Mouse (Mus musculus) cortical plate, adult 2 months (tissue): Measurements from ENCODE around the gene Rab42. TPM values are rescaled to one million over a fixed set of nuclear protein-coding genes. Genes with fewer than 3 reads are reported as not detected.

Source experiments
- H3K27ac ChIP-seq: fragments of 200-500 bp; 2 replicates; pipeline ENCODE4 v1.5.1; 2012; ENCODE audit warnings: low read length, control low read depth, inconsistent platforms; ENCODE audit not compliant: insufficient read depth
- H3K4me1 ChIP-seq: fragments of 200-500 bp; 2 replicates; pipeline ENCODE4 v1.6.1; 2011; ENCODE audit warnings: low read length; ENCODE audit not compliant: control insufficient read depth, insufficient read depth
- H3K4me3 ChIP-seq: fragments of 200-500 bp; 2 replicates; pipeline ENCODE4 v1.5.1; 2011; ENCODE audit warnings: mild to moderate bottlenecking, low read length, control low read depth; ENCODE audit not compliant: insufficient read depth
- CTCF ChIP-seq: fragments of 200-500 bp; IDR thresholded peaks from 2 replicates; pipeline ENCODE4 v1.5.1; 2011; ENCODE audit warnings: mild to moderate bottlenecking, control low read depth, low read length; ENCODE audit not compliant: insufficient read depth; ENCODE audit errors: extremely low read depth
- POLR2A ChIP-seq: fragments of 200-500 bp; IDR thresholded peaks from 2 replicates; pipeline ENCODE4 v1.6.1; 2011; ENCODE audit warnings: mild to moderate bottlenecking, low read length, control low read depth; ENCODE audit not compliant: insufficient read depth; ENCODE audit errors: extremely low read depth
- polyA plus RNA-seq: library from polyadenylated mRNA; depleted of rRNA; stranded (reverse); fragments of >200 nt; gene quantifications from 2 replicates; pipeline ENCODE4 v1.2.3, GENCODE M21; 2012; rRNA removed

Gene Rab42
- polyA plus RNA-seq, result 3.8 and 5.3 TPM in 2 replicates

DNA sequence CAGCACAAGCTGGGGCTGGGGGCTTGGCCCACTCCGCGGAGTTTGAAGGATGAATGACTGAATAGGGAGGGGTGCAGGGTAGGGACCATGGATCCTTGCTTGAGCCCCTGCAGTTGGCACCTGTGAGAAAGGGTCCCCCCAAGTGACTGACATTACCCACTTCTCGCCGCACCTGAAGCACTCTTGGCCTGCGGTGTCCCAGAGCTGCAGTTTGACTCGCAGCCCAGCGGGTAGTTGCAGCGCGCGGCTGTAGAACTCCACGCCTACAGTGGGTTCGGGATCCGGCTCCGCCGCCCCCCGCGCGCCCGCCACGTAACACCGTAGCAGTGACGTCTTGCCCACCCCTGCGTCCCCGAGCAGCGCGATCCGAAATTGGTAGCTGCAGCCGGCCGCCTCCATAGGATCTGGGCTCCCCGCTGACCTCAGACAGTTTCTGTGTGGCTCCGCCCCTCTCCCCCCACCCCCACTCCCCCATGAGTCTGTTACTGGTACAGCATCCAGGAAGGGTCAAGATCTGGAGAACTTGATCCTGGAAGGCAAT, at the start of gene Rab42:
Rab42 (minus strand) TSS at position 447 of the 541 bp plus-strand sequence.
- H3K27ac ChIP-seq, result peak within 1 kb of the TSS; percentile 19; the same call in 1 of the 2 replicates

DNA sequence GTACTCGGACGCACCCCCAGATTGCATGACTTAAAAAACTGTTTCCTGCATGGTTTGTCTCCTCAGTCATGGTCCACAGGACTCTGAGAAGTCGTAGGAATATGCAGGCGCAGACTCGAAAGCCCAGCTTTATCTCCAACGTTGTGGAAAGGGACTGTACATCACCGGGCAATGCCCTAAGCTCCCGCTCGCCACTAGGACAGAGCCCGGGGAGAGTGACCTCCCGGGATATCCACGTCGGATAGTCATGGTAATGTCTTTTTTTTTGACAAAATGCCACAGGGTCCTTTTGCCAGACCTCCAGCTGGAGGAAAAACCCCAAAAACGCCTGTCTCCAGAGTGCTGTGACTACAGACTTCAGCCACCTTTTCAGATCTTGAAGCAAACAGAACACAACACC, 49.6 kb upstream of the Rab42 start:
- peaks cover 1% of the 10 kb centered on the region; the same call in 1 of the 2 replicates for H3K4me1 ChIP-seq
- TF ChIP-seq CTCF (no peak), POLR2A (no peak)
- no peak overlapping the region for H3K27ac ChIP-seq
- H3K4me3 ChIP-seq, result peak overlapping the region; percentile 53

More for the DNA sequence above, at the start of gene Rab42:
- Histone ChIP-seq H3K4me1 (no peaks in the 10 kb centered on the region; the same call in 1 of the 2 replicates), H3K4me3 (peak within 1 kb of the TSS; percentile 51)
- TF ChIP-seq CTCF, result no peak
- TF ChIP-seq POLR2A, result no peak; the same call in 1 of the 2 replicates

DNA sequence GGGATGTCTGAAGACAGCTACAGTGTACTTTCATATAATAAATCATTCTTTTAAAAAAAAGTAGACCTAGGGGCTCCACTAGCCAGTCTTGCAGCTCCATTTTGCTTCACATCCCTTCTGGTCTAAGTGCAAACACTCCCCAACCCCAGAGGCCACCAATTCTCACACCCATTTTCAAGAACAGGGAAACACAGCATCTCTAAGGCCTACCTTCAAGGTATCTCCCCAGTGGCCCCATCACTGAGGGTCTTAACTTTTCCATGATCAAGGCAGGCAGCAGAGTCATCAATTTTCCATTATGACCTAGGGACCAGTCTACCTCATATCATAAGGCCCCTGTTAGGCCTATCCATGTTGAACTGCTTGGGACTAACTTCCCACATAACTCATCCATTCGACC, 48.2 kb upstream of the Rab42 start:
- Histone ChIP-seq H3K27ac (no peak overlapping the region), H3K4me1 (peaks cover 1% of the 10 kb centered on the region; the same call in 1 of the 2 replicates), H3K4me3 (no peak overlapping the region)
- no peak for TF ChIP-seq POLR2A
- TF ChIP-seq CTCF, result no peak

DNA sequence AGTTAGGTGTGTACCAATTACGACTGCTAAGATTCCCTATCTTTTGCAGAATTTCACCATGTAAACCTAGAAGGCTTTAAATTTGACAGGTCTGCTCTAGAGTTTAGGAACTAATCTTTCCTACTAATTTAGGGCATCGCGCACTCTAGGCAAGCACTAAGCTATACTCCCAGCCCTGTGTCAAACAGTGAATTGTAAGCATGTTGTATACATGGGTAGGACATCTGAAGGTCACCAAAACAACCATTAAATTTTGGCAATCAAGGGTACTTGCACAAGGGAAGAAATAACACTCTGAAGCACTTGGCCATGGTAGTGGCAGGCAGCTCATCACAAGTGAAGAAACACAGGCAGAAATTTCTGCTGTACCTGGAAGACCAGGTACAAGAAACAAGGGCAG, 47.7 kb upstream of the Rab42 start:
- peaks cover 1% of the 10 kb centered on the region; the same call in 1 of the 2 replicates for H3K4me1 ChIP-seq
- TF ChIP-seq POLR2A, result no peak
- no peak for TF ChIP-seq CTCF
- H3K4me3 ChIP-seq, result no peak overlapping the region
- H3K27ac ChIP-seq, result no peak overlapping the region

DNA sequence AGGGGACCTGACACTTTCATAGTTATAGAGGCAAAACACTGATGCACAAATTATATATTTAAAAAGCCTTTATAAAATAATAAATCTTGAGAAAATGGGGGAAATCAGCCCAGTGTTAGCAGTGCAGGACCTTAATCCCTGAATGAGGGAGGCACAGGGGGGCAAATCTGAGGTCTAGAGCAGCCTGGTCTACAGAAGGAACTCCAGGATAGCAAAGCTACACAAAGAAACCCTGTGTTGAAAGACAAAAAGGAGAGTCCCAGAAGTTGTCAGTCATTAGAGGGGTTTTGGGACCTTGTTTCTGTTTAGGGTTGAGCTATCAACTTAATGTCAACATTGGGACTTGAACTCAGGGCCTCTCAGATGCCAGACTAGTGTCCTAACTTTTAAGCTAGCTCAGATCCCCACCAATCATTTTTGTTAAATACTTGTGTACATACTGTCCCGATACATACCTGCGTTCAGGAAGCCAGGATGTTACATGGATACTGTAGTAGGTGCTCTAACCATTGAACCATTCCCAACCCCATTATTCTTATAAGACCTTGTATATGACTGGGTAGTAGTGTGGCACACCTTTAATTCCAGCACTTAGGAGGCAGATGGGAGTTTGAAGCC, 47.0 kb upstream of the Rab42 start:
- H3K4me1 ChIP-seq, result peaks cover 1% of the 10 kb centered on the region; the same call in 1 of the 2 replicates
- no peak overlapping the region for H3K4me3 ChIP-seq
- TF ChIP-seq POLR2A (no peak), CTCF (no peak)
- no peak overlapping the region for H3K27ac ChIP-seq

DNA sequence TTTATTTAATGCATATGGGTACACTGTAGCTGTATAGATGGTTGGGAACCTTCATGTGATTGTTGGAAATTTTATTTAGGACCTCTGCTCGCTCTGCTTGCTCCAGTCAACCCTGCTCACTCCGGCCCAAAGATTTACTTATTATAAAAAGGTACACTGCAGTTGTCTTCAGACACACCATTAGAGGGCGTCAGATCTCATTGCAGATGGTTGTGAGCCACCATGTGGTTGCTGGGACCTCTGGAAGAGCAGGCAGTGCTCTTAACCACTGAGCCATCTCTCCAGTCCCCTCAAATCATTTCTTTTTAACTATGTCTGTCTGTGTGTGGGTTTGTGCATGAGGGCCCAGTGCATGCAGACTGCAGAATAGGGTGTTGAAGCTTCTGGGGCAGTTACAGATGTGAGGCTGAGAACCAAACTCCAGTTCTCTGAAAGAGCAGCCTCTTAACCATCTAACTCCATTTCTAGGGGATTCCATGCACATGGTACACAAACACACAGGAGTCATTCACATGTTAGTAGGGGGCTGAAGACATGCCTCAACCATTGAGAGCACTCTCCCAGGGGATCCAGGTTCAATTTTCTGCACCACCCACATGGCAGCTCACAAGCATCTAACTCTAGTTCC, 46.4 kb upstream of the Rab42 start:
- peaks cover 1% of the 10 kb centered on the region; the same call in 1 of the 2 replicates for H3K4me1 ChIP-seq
- TF ChIP-seq CTCF (0 out of 2 replicates have a peak, but pooled peaks have one; percentile 4), POLR2A (no peak)
- H3K27ac ChIP-seq, result no peak overlapping the region
- H3K4me3 ChIP-seq, result no peak overlapping the region

DNA sequence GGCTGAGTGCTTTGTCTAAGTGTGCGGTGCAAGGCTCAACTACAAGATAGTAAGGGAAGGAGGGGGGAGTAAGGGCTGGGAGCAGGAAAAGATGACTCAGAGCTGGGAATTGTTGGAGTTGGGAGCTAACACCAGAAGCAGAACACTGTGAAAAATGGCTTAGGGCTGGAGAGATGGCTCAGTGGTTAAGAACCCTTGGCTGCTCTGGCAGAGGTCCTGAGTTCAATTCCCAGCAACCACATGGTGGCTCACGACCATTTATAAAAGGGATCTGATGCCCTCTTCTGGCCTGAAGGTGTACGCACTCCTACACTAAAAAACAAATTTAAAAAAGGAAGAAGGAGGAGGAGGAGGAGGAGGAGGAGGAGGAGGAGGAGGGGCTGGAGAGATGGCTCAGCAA, 43.5 kb upstream of the Rab42 start:
- Histone ChIP-seq H3K27ac (no peak overlapping the region), H3K4me3 (no peak overlapping the region), H3K4me1 (peaks cover under 1% of the 10 kb centered on the region; the same call in 1 of the 2 replicates)
- TF ChIP-seq POLR2A, result no peak
- no peak for TF ChIP-seq CTCF

DNA sequence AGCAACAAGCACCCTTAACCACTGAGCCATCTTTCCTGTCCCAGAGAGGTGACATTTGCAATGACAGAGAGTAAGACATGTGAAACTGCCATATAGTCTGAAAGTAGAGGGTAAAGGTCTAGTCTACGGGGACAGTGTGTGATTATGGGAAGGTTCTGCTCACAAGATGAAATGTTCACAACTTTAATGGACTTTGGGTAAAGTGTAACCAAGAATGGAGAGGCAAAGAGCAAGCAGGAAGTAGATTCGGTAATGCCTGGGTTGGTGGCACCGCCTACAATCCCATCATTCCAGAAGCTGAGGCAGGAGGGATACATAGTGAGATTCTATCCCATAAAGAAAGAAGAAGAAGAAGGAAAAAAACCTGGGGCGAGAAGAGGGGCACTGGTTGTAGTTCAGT, 43.1 kb upstream of the Rab42 start:
- TF ChIP-seq POLR2A, result no peak
- no peak for TF ChIP-seq CTCF

DNA sequence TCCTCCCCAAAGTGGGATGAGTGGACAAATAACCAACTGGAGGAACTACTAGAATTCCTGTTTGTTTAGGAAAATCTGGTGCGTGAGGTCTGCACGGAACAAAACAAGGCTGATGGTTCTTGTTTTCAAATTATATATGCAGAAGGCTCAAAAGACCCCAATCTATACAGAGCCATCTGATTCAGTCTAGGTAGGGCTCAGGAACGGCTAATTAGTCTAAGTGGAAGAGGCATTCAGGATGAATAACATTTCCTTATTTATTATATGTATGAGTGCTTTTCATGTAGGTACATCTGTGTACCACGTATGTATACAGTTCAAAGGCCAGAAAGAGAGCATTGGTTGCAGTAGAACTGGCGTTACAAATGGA, 42.6 kb upstream of the Rab42 start:
- H3K27ac ChIP-seq, result no peak overlapping the region
- H3K4me3 ChIP-seq, result peak overlapping the region; percentile 62
- no peaks in the 10 kb centered on the region for H3K4me1 ChIP-seq
- TF ChIP-seq CTCF (no peak), POLR2A (no peak)

More for the DNA sequence above, 43.1 kb upstream of the Rab42 start:
- no peaks in the 10 kb centered on the region for H3K4me1 ChIP-seq
- no peak overlapping the region for H3K4me3 ChIP-seq
- H3K27ac ChIP-seq, result no peak overlapping the region
